Mouse (Mus musculus): ENCODE data around the gene Isoc2b.
"Not testable (repeated sequence)": the region's sequence is repeated elsewhere in the genome, so short reads cannot be mapped to it uniquely, and the experiment has no call there.

Isoc2b gene

DNA sequence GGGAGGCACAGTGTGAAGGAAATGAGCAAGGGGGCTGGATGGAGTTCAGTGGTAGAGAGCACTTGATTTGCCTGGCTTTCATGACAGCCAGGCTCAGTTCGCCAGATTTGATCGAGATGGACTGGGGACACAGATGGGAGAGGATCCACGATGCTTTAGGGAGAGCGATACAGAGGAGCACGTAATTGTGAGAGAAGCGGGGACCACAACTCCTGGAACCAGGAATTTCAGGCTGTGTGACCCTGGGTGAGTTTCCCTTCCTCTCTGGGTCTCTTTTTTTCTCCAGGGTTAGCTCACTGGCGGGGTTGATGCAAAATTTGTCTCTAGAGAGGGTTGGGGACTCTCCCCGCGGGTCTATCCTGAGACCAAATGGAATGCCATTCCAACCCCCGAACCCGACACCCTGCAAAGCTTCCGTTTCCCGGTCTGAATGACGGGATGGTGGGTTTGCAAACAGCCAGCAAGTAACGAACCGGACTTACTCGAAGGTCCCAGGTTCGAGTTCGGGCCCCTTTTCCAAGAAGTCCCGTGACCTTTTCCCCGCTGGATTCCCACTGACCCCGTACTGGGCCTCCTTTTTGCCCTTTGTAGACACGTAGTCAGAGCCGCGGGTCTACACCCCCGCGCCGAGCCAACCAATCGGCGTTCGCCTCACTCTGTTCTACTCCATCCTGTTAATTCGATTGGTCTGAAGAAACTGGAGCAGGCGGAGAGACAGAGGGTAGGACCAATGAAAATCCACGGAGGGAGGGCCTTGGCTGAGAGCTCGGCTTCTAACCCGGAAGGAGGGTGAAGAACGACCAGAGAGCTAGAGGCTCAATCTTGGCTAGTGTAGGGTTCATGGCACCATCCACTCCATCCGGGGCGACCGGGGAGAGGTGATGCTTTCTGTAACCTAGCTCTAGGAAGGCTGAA is 4.2 kb downstream of the Isoc2b start:
- peak; percentile 98 for DNase-seq

DNA sequence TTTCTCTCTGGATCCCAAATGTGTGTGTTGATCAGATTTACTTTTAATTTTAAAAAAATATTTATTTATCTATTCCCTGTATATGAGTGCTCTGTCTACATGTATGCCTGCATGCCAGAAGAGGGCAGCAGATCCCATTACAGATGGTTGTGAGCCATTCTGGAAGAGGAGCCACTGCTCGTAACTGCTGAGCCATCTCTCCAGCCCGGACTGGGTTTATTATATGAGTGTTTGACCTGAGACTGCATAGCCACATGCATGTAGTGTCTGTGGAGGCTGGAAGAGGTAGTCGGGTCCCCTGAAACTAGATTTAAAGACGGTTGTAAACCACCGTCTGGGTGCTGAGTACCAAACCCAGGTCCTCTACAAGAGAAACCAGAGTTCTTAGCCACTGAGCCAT is 5.0 kb downstream of the Isoc2b start:
- DNase-seq, result peak; percentile 67

DNA sequence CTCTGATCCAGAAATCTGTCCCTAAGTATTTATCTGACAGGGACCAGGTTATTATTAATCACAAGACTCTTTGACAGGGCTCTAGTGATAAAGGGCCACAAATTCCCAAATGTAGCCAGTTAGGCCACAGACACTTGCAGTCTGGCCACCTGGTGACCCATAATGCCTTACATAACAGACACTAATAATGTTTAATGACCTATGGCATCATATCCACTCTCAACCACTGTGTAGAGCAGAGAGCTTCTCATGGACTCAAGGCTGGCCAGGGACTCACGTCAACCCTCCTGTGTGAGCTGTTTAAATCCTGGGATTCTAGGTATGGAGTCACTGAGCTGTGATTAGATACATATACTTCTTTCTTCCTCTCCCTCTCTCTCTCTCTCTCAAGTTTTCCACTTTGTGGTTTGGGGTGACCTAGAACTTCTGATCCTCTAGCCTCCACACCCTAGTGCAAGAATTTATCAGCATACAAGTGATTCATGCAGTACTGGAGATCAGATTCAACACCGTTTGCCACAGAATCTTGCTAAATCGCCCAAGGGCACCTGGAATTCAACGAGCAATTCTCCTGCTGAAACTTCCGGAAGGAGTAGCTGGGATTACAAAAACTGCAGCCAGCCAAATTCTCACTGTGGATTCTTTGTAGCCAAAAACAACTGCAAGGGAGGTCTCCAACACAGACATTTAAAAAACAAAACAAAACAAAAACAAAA is 5.8 kb downstream of the Isoc2b start:
- no peak for DNase-seq

DNA sequence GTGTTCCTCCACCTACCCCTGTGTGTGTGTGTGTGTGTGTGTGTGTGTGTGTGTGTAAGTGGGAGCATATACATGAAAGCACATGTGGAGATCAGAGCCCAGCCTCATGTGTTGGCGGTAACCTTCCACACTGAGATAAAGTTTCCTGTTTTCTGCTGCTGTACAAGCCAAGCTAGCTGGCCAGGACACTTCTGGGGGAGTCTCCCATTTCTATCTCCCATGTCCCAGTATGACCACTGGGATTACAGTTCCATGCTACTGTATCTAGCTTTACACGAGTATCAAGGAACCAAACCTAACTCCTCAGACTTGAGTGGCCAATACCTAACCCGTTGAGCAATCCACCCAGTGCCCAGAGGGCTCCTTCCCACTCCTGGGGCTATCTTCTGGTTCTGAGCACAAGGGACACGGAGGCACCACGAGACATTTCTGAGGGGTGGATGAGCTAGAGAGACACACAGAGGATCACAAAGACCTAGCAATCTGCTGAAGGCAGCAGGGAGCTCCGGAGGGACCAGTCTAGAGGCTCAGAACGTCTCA is 6.4 kb downstream of the Isoc2b start:
- no peak for DNase-seq

DNA sequence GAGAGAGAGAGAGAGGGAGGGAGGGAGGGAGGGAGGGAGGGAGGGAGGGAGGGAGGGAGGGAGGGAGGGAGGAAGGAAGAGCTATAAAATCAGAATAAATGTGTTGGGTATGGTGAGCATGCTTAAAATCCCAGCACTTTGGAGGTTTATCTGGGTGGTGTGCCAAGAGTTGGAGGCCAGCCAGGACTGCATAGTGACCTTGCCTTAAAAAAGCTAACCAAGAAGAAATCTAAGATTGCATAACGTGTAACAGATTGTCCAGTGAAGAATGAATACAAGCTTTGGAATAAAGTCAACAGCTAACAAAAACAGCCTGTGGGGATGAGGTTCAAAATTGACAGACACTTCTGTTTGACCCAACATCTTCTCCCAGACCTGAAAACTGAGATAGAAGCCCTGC is 7.0 kb downstream of the Isoc2b start:
- peak; percentile 72 for DNase-seq

DNA sequence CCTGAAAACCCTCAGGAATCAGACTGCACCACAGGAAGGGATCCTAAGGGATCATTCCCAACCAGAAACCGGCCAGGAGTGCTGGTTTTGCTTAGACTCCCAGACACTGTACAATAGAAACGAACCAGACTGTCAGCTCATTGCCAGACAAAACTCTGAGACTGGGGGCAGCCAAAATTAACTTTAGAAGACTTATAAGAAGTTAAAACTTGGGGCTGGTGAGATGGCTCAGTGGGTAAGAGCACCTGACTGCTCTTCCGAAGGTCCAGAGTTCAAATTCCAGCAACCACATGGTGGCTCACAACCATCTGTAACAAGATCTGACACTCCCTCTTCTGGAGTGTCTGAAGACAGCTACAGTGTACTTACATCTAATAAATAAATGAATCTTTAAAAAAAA is 9.1 kb downstream of the Isoc2b start:
- DNase-seq, result not testable (repeated sequence)

DNA sequence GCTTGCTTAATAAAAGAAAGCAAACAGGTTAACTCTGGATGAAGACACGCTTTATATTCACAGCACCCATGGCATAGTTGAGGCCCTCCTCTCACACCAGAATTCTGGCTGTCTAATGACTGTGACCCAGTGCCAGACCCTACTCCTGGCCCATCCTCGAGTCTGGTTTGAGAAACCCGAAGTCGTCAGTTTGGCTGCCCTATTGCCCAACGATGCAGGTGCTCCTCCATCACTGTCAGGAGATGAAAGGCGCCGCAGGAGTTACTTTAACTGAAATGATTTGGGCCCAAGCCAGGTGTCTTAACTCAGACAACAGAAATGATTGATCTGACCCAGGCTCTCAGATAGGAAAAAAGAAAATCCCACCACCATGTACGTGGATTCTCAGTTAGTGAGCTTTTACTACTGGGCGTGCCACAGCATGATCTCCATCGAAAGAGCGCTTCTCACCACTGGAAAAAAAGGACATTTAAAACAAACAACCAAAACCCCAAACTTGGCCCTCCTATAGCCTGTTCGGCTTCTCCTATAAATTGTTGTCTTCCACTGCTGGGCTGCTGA is 10.6 kb downstream of the Isoc2b start:
- no peak for DNase-seq

DNA sequence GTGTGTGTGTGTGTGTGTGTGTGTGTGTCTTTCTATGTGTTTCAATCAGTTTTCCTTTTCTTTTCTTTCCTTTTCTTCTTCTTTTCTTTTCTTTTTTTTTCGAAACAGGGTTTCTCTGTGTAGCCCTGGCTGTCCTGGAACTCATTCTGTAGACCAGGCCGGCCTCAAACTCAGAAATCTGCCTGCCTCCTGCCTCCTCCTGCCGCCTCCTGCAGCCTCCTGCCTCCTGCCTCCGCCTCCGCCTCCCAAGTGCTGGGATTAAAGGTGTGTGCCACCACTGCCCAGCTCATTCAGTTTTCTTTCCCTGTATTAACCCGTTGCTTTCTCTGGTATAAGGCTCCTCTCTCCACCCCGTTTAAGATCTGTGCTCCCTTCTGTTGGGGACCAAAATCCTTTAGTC is 12.7 kb downstream of the Isoc2b start:
- DNase-seq, result no peak

DNA sequence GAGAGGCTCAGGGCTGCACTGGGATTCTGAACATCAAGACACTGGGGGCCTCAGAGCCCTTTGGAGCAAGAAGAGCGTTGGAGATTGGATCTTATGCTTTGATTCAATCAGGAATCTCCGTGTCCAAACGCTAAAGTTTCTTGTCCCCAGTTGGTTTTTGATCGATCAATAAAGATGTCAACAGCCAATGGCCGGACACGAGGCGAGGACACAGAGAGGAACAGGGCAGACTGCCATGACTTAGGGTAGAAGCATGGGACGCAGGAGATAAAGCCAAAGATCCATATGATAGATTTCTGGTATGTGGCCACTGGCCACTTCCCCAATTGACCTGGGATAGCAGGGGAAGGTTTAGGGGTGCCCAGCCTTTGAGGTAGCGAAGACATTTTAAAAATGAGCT is 13.6 kb downstream of the Isoc2b start:
- DNase-seq, result no peak

DNA sequence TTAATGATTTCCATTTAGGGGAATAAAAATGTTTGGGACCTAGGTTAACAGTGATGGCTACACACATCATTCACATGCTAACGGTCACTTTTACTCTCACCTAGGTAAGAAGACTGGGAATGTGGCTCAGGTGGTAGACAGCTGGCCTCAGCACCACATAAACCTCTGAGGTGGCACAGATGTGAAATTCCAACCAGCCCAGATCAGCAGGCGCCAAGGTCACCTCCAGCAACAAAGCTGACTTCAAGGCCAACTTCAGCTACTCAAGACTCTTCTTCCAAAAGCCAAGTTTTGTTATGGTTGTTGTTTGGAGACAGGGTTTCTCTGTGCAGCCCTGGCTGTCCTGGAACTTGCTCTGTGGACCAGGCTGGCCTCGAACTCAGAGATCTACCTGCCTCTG is 16.4 kb downstream of the Isoc2b start:
- no peak for DNase-seq

DNA sequence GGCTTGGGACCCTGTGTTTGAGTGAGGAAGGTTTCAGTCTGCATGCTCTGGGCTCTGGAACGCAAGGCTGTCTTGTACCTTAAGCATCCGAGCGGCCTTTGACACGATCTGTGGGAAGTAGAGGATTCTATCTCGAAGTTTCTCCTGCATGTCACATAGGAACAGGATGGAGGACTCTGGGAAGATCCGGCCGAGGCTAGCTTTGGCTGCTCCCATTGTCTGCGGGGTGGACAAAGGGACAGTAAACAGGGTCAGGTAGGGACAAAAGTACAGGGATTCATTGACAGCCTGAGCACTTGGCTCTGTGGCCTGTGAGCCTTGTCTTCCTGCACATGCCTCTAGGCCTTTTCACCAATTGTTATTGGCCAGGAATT is 18.8 kb downstream of the Isoc2b start:
- DNase-seq, result no peak

DNA sequence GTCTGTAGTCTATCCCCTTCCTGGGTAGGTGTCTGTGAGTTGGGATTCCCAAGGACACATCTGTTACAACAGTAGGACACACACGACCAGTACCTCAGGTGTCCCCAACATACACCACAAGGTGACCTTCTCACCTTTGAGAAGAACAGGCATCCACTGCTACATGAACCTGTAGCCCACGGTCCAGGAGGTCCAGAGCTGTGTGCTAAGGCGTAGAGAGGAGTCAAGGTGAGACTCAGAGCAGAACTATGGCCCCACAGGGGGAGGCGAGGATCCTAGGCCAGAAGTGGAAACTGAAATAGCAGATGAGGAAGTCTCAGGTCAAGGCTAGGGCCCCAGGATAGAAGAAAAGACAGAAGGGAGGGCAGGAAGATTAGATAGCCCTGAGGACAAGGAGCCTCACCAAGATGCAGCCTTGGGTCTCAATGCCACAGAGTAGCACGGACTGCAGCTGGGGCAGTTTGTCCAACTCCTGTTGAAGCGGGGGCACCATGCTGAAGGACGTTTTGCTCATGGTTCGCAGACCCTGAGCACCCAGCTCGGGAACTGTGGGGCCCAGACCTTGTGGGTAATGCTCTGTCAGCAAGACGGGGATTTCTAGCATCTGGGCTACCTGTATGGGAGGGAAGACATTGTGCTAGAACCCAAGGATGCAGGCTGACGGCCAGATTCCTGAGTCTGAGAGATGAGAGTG is 19.3 kb downstream of the Isoc2b start:
- no peak for DNase-seq

DNA sequence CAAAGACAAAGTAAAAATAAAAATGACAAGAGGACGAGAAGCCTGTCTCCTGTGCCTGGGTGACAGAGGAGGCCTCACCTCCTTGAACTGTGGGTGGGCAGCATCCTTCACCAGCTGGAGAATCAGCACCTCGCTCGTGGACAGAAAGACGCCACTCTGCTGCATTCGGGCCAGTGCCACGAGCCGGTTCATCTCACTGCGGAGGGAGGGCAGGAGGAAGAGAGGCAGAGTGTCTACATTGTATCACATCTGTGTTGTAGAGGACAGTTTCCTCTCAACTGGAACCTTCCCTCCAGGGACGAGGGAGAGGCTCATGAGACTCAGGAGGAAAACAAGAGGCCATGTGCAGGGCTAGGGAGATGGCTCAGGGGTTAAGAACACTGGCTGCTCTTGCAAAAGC is 20.7 kb downstream of the Isoc2b start:
- no peak for DNase-seq

DNA sequence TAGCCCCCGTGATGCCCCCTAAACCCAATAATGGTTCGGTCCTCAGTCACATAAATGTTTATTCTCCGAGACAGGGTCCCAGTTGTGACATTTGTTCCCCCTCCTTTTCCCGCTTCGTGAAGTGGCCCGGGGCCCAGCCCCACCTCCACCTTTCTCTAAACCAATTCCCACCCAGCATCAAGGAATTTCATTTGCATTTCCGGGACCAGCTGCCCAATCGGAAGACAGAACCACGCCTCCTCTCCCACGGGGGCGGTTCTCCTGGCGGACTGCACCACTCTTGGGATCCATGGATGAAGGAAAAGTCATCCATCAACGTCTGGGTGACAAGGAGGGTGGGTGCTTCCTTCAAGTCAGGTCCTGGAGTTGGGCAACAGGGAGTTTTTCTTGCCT is 25.1 kb downstream of the Isoc2b start:
- DNase-seq, result peak; percentile 80

DNA sequence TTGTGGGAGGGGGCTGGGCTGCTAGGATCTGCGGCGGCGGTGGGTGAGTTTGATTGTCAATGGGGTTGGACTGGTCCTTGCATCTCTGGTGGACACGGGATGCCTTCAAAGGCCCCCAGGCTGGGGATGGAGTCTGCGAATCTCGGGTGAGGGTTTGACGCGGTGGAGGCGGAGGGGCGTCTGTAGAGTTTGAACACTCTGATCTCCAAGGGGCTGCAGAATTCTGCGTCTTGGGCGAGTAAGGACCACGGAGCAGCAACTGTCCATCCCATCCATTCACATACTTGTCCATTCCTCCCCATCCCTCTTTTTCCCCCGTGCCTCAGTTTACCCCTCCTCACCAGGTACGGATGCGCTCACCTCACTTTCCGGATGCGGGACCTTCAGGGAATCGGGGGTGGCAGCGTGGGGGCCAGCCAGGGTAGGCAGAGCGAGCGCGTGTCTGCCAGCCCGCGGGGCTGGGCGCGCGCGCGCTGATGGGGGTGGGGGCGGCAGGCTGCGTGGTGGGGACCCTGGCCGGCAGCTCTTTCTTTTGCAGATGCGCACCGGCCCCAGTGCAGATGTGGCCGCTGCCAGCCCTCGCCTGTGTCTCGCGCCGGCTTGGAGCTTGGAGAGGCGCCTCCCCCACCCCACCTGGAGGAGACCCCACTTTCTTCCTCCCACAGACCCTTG is 25.7 kb downstream of the Isoc2b start, which contains the start of gene Shisa7:
Shisa7 (minus strand) TSS at position 452 of the 672 bp plus-strand sequence.
- DNase-seq, result peak; percentile 27

DNA sequence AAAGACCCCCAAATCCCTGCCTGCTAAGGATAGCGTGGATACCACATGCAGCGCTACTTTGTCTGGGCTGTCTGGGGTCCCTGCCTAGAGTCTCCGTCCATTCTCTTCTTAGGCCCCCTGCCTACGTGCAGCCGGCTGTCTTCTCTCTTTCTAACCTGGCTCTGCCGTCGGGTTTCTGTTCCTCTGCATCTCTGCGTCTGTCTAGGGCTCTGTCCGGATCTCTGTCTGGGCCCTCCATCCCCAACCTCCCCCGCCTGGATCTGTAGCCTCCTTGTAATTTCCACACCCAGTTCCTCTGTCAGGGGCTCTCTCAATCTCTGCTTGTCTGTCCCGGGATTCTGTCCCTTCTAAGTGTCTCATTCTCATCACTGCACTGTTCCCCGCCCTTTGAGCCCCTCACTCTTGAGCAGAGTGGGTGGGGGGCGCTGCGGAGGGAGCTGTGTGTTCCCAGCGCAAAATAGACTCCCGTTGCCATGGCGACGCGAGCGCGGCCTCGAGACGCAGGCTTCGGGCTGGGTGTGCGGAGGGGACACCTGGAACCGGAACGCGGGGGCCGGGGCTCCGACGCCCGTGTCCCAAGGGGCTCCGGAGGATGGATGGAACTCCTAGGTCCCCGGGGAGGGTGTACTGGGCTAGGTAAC is 26.3 kb downstream of the Isoc2b start:
- peak; percentile 43 for DNase-seq

DNA sequence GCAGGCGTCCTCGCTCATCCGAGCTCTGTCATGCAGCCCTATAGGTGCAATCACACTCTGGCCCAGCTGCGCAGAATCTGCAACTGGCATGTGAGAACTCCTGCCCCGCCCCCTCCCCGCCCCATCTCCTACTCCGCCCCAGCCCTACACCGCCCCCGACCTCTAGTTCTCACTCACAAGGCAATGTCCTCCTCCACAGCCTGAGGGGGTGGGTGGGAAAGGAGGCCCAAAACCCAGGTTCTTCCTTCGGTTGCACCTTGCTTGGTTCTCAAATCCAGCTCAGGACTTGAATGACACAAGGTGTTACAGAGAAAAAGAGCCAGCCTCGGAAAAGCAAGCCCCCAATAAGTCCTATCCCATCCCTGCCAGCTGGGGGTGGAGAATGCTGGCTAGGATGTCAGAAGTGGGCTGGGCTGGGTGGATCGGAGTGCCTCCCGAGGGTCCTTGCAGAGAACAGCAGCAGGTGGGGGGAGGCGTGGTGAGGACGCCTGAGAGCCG is 27.4 kb downstream of the Isoc2b start:
- DNase-seq, result no peak

DNA sequence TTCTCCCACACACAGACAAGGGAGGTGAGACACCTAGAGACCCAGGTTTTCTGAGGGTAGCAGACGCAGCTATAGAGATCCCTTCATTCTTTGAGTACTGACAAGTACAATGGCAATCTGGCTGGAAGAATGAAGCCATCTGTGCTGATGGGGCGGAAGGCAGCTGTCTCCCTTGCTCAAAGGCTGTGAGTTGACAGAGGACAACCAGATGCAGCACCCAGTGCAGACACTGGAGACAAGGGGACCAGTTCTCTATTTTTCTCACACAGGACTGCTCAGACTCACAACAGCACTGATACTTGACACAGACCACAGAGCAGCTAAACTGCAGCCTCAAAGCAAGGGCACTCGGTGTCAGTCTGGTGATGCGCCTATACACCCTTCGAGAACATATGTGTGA is 28.0 kb downstream of the Isoc2b start:
- no peak for DNase-seq

DNA sequence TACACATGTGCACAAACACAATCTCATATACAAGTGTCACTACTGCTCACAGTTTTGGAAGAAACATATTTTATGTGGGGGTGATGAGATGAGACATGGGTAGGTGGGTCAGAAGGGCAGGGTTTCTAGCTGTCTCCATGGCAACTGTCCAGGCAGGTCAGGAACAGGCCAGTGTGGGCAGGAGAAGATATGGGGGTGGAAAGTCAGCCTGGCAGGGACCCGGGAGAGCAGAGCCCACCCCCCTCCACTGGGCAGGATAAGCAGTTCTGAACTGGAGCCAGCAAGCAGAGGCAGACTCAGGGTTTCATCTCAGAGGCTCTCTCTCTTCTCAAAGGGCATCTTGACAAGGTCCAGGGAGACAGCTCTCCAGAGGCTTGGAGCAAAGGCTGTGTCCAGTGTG is 32.4 kb downstream of the Isoc2b start:
- no peak for DNase-seq

DNA sequence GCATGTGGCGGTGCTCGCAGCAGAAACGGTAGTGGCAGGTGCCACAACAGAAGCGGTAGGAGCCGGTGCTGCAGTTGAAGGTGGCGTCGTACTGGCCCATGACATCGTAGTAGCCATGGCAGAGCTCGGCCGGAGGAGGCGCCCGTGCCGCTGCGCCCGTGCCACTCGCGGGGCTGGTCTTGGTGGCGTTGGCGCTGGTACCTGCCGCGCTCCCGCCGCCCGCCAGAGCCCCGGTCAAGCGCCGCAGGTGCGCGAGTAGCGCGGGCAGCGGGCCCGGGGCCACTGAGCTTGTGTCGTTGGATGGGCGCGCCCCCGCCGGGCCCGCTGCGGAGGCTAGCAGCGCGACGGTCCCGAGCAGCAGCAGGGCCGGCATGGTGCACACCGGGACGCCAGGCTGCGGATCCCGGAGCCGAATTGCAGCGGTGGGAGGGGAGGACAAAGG is 33.7 kb downstream of the Isoc2b start:
- peak; percentile 88 for DNase-seq

DNA sequence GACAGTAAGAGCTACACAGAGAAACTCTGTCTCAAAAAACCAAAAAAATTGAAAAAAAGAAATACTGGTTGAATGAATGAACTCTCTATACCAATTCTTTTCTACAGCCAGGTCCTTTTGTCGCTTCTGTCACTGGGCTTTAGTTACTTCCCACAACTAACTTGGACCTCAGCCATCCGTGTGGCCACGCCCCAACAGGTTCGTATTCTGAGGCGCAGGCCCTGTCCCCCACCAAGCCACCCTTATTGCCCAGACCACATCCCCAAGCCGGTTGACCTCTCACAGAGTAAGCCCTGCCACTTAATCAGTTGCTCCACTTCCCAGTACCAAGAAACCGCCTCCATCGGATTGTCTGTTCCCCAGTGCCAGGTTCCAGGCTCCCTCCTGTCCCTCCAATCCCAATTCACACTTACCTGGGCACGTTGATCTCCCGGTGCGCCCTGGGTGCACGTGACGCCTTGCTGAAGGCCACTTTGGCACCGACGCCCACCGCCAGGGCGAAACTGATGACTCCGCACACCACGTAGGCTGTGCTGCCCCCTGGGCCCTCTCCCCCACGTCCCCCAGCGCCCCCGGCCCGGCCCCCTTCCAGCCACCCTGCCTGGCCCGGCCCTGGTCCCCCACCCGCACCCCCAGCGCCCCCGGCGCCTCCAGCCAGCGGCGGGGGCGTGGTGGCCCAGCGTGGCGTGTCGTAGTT is 34.3 kb downstream of the Isoc2b start:
- DNase-seq, result peak; percentile 65
